Mouse (Mus musculus): Measurements from ENCODE around the gene Trappc2l. TPM values are rescaled to one million over a fixed set of nuclear protein-coding genes. Genes with fewer than 3 reads are reported as not detected.

The Trappc2l gene
- total and polyA plus RNA-seq, 3 experiments, result 0.75 to 32.2 (median 31.8) TPM

DNA sequence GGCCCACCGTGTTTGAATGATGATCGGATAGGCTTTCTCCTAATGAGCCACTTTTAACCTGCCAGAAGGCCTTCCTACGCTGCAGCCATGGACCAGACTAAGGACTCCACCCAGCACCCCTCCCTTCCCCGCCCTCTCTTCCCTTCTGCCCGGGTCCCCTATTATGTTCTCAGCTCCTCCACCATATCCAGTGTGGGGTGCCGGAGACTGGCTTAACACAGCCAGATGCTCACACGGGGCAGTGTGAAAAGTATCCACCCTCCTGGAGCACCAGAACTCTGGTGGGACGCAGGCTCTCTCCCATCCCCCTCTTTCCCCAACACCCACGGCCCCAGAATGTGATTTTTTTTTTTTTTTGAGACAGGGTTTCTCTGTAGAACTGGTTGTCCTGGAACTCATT lies 37.9 kb upstream of the Trappc2l start:
- H3K4me3 ChIP-seq (ENCODE audit: low read depth, low read length), result no peak overlapping the region
- no peaks in the 10 kb centered on the region for H3K9me3 ChIP-seq (replicated peaks)
- TF ChIP-seq TAL1 (conservative IDR thresholded peaks at IDR 0.05; ENCODE audit: low read depth, low read length), result no peak
- no peak for TF ChIP-seq POLR2AphosphoS5 (IDR thresholded peaks at IDR 0.05; ENCODE audit: insufficient replicate concordance, low read depth, low read length)
- no peak for TF ChIP-seq GATA1 (IDR thresholded peaks at IDR 0.05; ENCODE audit: borderline replicate concordance, low read length)
- TF ChIP-seq CTCF (IDR thresholded peaks at IDR 0.05; ENCODE audit: low read depth, low read length), result no peak
- TF ChIP-seq GATA2 (IDR thresholded peaks at IDR 0.05; ENCODE audit: borderline replicate concordance, low read depth, low read length), result no peak
- DNase-seq (ENCODE audit: low spot score) (no peak), ATAC-seq (ENCODE audit: extremely low read depth, insufficient number of reproducible peaks, low FRiP score, poor library complexity, severe bottlenecking) (no peak)
- peaks cover 89% of the 10 kb centered on the region for H3K4me1 ChIP-seq (ENCODE audit: insufficient read depth, low read depth, low read length)
- peaks cover 73% of the 10 kb centered on the region for H3K36me3 ChIP-seq (replicated peaks)
- peaks cover 3% of the 10 kb centered on the region; the same call in 1 of the 2 replicates for H3K27me3 ChIP-seq (ENCODE audit: insufficient read depth, low read length)

- ATAC-seq (ENCODE audit: extremely low read depth, insufficient number of reproducible peaks, low FRiP score, poor library complexity, severe bottlenecking) (no peak), DNase-seq (ENCODE audit: low spot score) (no peak)
- H3K9me3 ChIP-seq (replicated peaks), result no peaks in the 10 kb centered on the region
- peaks cover 83% of the 10 kb centered on the region for H3K4me1 ChIP-seq (ENCODE audit: insufficient read depth, low read depth, low read length)
- H3K27me3 ChIP-seq (ENCODE audit: insufficient read depth, low read length), result peaks cover 6% of the 10 kb centered on the region; the same call in 1 of the 2 replicates
- peak overlapping the region; percentile 87; the same call in 1 of the 2 replicates for H3K4me3 ChIP-seq (ENCODE audit: low read depth, low read length)
- no peak for TF ChIP-seq CTCF (IDR thresholded peaks at IDR 0.05; ENCODE audit: low read depth, low read length)
- no peak; the same call in 1 of the 2 replicates for TF ChIP-seq POLR2AphosphoS5 (IDR thresholded peaks at IDR 0.05; ENCODE audit: insufficient replicate concordance, low read depth, low read length)
- no peak for TF ChIP-seq GATA1 (IDR thresholded peaks at IDR 0.05; ENCODE audit: borderline replicate concordance, low read length)
- no peak for TF ChIP-seq TAL1 (conservative IDR thresholded peaks at IDR 0.05; ENCODE audit: low read depth, low read length)
- TF ChIP-seq GATA2 (IDR thresholded peaks at IDR 0.05; ENCODE audit: borderline replicate concordance, low read depth, low read length), result no peak
- H3K36me3 ChIP-seq (replicated peaks), result peaks cover 71% of the 10 kb centered on the region
Observed at GRCm38 (mm10) chr8:122574264-122574663, 37.2 kb upstream of the Trappc2l start.

DNA sequence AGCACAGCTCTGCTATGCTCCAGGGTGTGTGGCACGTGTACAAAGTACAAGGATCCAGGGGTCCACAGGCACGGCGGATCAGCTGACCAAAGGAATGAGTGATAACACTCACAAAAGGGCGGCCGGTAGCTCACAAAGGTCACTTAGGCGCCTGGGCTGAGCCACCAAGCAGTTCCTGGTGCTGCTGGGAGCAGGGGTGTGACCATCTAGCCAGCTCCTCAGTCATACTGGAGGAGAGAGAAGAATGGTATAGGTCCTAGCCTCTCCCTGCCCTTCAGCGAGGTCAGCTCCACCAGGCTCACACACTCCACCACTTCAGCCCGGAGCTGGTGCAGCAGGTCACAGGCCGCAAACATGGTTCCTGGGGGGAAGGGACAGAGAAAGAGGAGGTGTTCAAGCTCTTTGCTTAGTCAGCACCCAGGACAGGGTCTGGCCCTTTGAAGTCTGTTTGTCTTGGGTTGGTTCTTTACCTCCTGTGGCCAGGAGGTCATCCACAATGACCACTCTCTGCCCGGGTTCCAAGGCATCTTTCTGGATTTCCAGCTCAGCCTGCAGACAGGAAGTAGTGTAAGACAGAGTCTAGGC lies 36.7 kb upstream of the Trappc2l start:
- DNase-seq (ENCODE audit: low spot score) (no peak), ATAC-seq (ENCODE audit: extremely low read depth, insufficient number of reproducible peaks, low FRiP score, poor library complexity, severe bottlenecking) (no peak)
- Histone ChIP-seq H3K9me3 (replicated peaks) (no peaks in the 10 kb centered on the region), H3K36me3 (replicated peaks) (peaks cover 66% of the 10 kb centered on the region), H3K4me1 (ENCODE audit: insufficient read depth, low read depth, low read length) (peaks cover 78% of the 10 kb centered on the region), H3K27me3 (ENCODE audit: insufficient read depth, low read length) (peaks cover 7% of the 10 kb centered on the region; the same call in 1 of the 2 replicates), H3K4me3 (ENCODE audit: low read depth, low read length) (peak overlapping the region; percentile 87; the same call in 1 of the 2 replicates)
- no peak for TF ChIP-seq CTCF (IDR thresholded peaks at IDR 0.05; ENCODE audit: low read depth, low read length)
- no peak for TF ChIP-seq GATA1 (IDR thresholded peaks at IDR 0.05; ENCODE audit: borderline replicate concordance, low read length)
- TF ChIP-seq TAL1 (conservative IDR thresholded peaks at IDR 0.05; ENCODE audit: low read depth, low read length), result no peak
- TF ChIP-seq GATA2 (IDR thresholded peaks at IDR 0.05; ENCODE audit: borderline replicate concordance, low read depth, low read length), result no peak
- TF ChIP-seq POLR2AphosphoS5 (IDR thresholded peaks at IDR 0.05; ENCODE audit: insufficient replicate concordance, low read depth, low read length), result no peak

GRCm38 (mm10) chr8:122575286-122575685 lies 36.2 kb upstream of the Trappc2l start:
- peak overlapping the region; percentile 87 for H3K4me3 ChIP-seq (ENCODE audit: low read depth, low read length)
- peaks cover 60% of the 10 kb centered on the region for H3K36me3 ChIP-seq (replicated peaks)
- peak; percentile 29 for ATAC-seq (ENCODE audit: extremely low read depth, insufficient number of reproducible peaks, low FRiP score, poor library complexity, severe bottlenecking)
- peaks cover 9% of the 10 kb centered on the region for H3K27me3 ChIP-seq (ENCODE audit: insufficient read depth, low read length)
- TF ChIP-seq POLR2AphosphoS5 (IDR thresholded peaks at IDR 0.05; ENCODE audit: insufficient replicate concordance, low read depth, low read length), result no peak
- no peak for TF ChIP-seq GATA1 (IDR thresholded peaks at IDR 0.05; ENCODE audit: borderline replicate concordance, low read length)
- no peak for TF ChIP-seq TAL1 (conservative IDR thresholded peaks at IDR 0.05; ENCODE audit: low read depth, low read length)
- no peak for TF ChIP-seq GATA2 (IDR thresholded peaks at IDR 0.05; ENCODE audit: borderline replicate concordance, low read depth, low read length)
- no peak for TF ChIP-seq CTCF (IDR thresholded peaks at IDR 0.05; ENCODE audit: low read depth, low read length)
- peak; percentile 31 for DNase-seq (ENCODE audit: low spot score)
- no peaks in the 10 kb centered on the region for H3K9me3 ChIP-seq (replicated peaks)
- H3K4me1 ChIP-seq (ENCODE audit: insufficient read depth, low read depth, low read length), result peaks cover 73% of the 10 kb centered on the region

DNA sequence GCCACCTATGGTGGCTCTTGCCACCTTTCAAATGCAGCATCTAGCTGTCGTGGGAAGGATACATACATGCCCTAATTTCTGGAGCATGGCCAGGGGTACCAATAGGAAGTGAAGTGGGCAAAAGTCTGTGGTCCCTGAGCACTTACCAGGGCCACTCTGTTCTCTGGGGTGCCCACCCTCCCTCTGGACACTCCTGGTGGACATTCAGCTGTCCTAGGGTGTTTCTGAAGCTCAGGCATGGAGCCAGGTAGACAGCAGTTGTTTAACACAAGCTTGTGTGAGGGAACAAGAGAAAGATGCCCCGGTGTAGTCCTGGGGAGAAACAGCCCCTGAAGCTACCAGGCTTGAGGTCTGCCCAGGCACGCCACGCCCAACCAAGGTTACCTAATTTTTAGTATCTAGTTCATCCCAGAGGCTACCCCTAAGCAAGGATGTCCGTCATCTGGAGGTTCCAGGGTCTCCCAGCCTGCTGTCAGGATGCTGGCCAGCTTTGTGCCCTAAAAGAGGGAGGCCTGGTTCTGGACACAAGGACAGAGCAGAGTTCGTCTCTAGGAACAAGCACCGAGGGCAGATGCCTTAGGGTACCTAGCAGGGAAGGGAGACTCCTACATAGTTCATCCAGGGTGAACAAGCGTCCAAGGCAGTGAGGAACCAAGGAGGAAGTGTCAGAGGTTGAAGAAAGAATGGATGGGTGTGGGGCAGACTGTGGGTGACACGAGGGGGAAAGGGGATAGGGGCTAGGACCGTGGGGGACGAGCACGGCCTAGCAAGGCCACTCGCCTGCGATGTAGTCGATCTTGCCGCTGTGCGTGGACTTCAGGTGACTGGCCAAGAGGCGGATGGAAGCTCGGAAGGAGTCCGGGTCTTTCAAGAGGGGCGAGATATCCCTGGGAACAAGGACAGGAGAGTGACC lies 35.4 kb upstream of the Trappc2l start:
- Histone ChIP-seq H3K36me3 (replicated peaks) (peaks cover 53% of the 10 kb centered on the region), H3K4me1 (ENCODE audit: insufficient read depth, low read depth, low read length) (peaks cover 69% of the 10 kb centered on the region), H3K9me3 (replicated peaks) (no peaks in the 10 kb centered on the region), H3K27me3 (ENCODE audit: insufficient read depth, low read length) (peaks cover 15% of the 10 kb centered on the region), H3K4me3 (ENCODE audit: low read depth, low read length) (peak overlapping the region; percentile 87)
- DNase-seq (ENCODE audit: low spot score), result peak; percentile 61
- no peak for ATAC-seq (ENCODE audit: extremely low read depth, insufficient number of reproducible peaks, low FRiP score, poor library complexity, severe bottlenecking)
- TF ChIP-seq GATA2 (IDR thresholded peaks at IDR 0.05; ENCODE audit: borderline replicate concordance, low read depth, low read length), result no peak
- no peak for TF ChIP-seq CTCF (IDR thresholded peaks at IDR 0.05; ENCODE audit: low read depth, low read length)
- 0 out of 2 replicates have a peak, but pooled peaks have one; percentile 27 for TF ChIP-seq POLR2AphosphoS5 (IDR thresholded peaks at IDR 0.05; ENCODE audit: insufficient replicate concordance, low read depth, low read length)
- no peak for TF ChIP-seq GATA1 (IDR thresholded peaks at IDR 0.05; ENCODE audit: borderline replicate concordance, low read length)
- no peak for TF ChIP-seq TAL1 (conservative IDR thresholded peaks at IDR 0.05; ENCODE audit: low read depth, low read length)

DNA sequence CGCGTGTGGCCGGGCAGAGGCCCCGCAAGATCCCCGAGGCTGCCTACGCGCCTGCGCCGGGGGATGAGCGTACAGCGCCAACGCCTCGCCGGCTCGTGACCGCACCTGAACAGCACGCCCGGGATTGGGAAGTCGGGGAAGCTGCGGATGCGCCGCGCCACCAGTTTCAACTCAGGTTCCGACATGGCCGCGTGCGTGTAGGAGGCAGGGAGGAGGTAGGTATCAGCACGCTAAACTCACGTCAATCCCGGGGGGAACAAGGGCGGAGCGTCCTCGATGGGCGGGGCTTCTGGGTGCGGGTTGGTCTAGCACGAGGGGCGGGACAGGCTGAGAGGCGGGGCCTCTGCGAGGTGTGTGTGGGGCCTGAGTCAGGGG lies 34.8 kb upstream of the Trappc2l start, which contains the start of gene Aprt:
Aprt (minus strand) TSS at position 262 of the 375 bp plus-strand sequence.
- ATAC-seq (ENCODE audit: extremely low read depth, insufficient number of reproducible peaks, low FRiP score, poor library complexity, severe bottlenecking) (peak; percentile 76), DNase-seq (ENCODE audit: low spot score) (peak; percentile 92)
- peaks cover 47% of the 10 kb centered on the region for H3K36me3 ChIP-seq (replicated peaks)
- peaks cover 19% of the 10 kb centered on the region for H3K27me3 ChIP-seq (ENCODE audit: insufficient read depth, low read length)
- H3K4me3 ChIP-seq (ENCODE audit: low read depth, low read length), result peak within 1 kb of the TSS; percentile 87
- H3K9me3 ChIP-seq (replicated peaks), result no peaks in the 10 kb centered on the region
- peaks cover 62% of the 10 kb centered on the region for H3K4me1 ChIP-seq (ENCODE audit: insufficient read depth, low read depth, low read length)
- no peak for TF ChIP-seq CTCF (IDR thresholded peaks at IDR 0.05; ENCODE audit: low read depth, low read length)
- no peak for TF ChIP-seq GATA1 (IDR thresholded peaks at IDR 0.05; ENCODE audit: borderline replicate concordance, low read length)
- no peak for TF ChIP-seq GATA2 (IDR thresholded peaks at IDR 0.05; ENCODE audit: borderline replicate concordance, low read depth, low read length)
- TF ChIP-seq TAL1 (conservative IDR thresholded peaks at IDR 0.05; ENCODE audit: low read depth, low read length), result no peak
- no peak for TF ChIP-seq POLR2AphosphoS5 (IDR thresholded peaks at IDR 0.05; ENCODE audit: insufficient replicate concordance, low read depth, low read length)

All from G1E (cell line).